Mouse (Mus musculus): ENCODE results near the gene Gm3435. TPM values are rescaled to one million over a fixed set of nuclear protein-coding genes. Genes with fewer than 3 reads are reported as not detected.
A peak's percentile ranks its signal among the peaks of the same experiment; 100 is the strongest.
"Not testable (repeated sequence)": the region's sequence is repeated elsewhere in the genome, so short reads cannot be mapped to it uniquely, and the experiment has no call there.

The Gm3435 gene
- polyA plus RNA-seq, 1 experiment from 2014 or later, result 4.5 TPM

GRCm38 (mm10) chr17:15024502-15025193 lies 14.7 kb downstream of the Gm3435 start:
- H3K27ac ChIP-seq (ENCODE audit: low read depth); H3K9me3 ChIP-seq (ENCODE audit: control insufficient read depth, low read length); DNase-seq (ENCODE audit: low spot score); H3K36me3 ChIP-seq (ENCODE audit: control insufficient read depth, insufficient read depth, low read length); H3K9ac ChIP-seq (ENCODE audit: low read length); H3K27me3 ChIP-seq (replicated peaks; ENCODE audit: control insufficient read depth, insufficient read depth, low read length); H3K4me2 ChIP-seq (ENCODE audit: low read length); H3K4me1 ChIP-seq (replicated peaks; ENCODE audit: control insufficient read depth, insufficient read depth, low read length); H3K4me3 ChIP-seq (ENCODE audit: low read depth, low read length): not testable (repeated sequence)
- WGBS, result no CpG with 5 or more reads among the region's 48 CpGs
- peak; percentile 92 for ATAC-seq (replicated peaks; ENCODE audit: low FRiP score, low TSS enrichment, low read depth)

DNA sequence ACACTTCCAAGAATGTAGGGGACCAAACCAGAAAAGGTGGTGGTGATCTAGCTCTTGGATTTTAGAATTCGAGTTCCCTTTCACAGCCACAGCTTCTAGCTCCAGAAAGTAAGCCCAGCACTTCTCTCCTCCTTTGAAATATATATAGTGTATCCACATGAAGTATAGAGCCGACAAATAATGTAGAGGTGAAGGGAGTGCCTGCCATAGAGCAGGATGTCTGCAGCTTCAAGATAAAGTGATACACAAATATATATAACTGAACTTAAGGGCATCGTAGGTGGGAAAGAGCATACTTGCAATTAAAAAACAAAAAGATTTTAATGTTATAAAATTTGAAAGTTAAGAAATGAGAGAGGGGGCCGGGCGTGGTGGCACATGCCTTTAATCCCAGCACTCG lies 15.5 kb downstream of the Gm3435 start:
- not testable (repeated sequence) for H3K27me3 ChIP-seq (replicated peaks; ENCODE audit: control insufficient read depth, insufficient read depth, low read length); H3K9ac ChIP-seq (ENCODE audit: low read length); H3K36me3 ChIP-seq (ENCODE audit: control insufficient read depth, insufficient read depth, low read length); H3K27ac ChIP-seq (ENCODE audit: low read depth); H3K4me2 ChIP-seq (ENCODE audit: low read length); ATAC-seq (replicated peaks; ENCODE audit: low FRiP score, low TSS enrichment, low read depth); H3K9me3 ChIP-seq (ENCODE audit: control insufficient read depth, low read length); H3K4me3 ChIP-seq (ENCODE audit: low read depth, low read length); H3K4me1 ChIP-seq (replicated peaks; ENCODE audit: control insufficient read depth, insufficient read depth, low read length); DNase-seq (ENCODE audit: low spot score)
- WGBS, result no CpG with 5 or more reads among the region's 6 CpGs

GRCm38 (mm10) chr17:15031414-15031813 lies 21.4 kb downstream of the Gm3435 start:
- not testable (repeated sequence) for DNase-seq (ENCODE audit: low spot score); H3K4me3 ChIP-seq (ENCODE audit: low read depth, low read length); H3K9ac ChIP-seq (ENCODE audit: low read length); H3K27ac ChIP-seq (ENCODE audit: low read depth); H3K9me3 ChIP-seq (ENCODE audit: control insufficient read depth, low read length); ATAC-seq (replicated peaks; ENCODE audit: low FRiP score, low TSS enrichment, low read depth); H3K27me3 ChIP-seq (replicated peaks; ENCODE audit: control insufficient read depth, insufficient read depth, low read length); H3K4me1 ChIP-seq (replicated peaks; ENCODE audit: control insufficient read depth, insufficient read depth, low read length); H3K4me2 ChIP-seq (ENCODE audit: low read length); H3K36me3 ChIP-seq (ENCODE audit: control insufficient read depth, insufficient read depth, low read length)
- WGBS, result no CpG with 5 or more reads among the region's 4 CpGs

- H3K4me2 ChIP-seq (ENCODE audit: low read length); H3K27me3 ChIP-seq (replicated peaks; ENCODE audit: control insufficient read depth, insufficient read depth, low read length); H3K4me3 ChIP-seq (ENCODE audit: low read depth, low read length); H3K27ac ChIP-seq (ENCODE audit: low read depth); H3K36me3 ChIP-seq (ENCODE audit: control insufficient read depth, insufficient read depth, low read length); DNase-seq (ENCODE audit: low spot score); H3K4me1 ChIP-seq (replicated peaks; ENCODE audit: control insufficient read depth, insufficient read depth, low read length); H3K9ac ChIP-seq (ENCODE audit: low read length); H3K9me3 ChIP-seq (ENCODE audit: control insufficient read depth, low read length): not testable (repeated sequence)
- no CpG with 5 or more reads among the region's 3 CpGs for WGBS
- peak; percentile 34; the same call in 1 of the 2 replicates for ATAC-seq (replicated peaks; ENCODE audit: low FRiP score, low TSS enrichment, low read depth)
Observed at GRCm38 (mm10) chr17:15040455-15040854, 30.5 kb downstream of the Gm3435 start.

- ATAC-seq (replicated peaks; ENCODE audit: low FRiP score, low TSS enrichment, low read depth), result peak; percentile 97
- DNase-seq (ENCODE audit: low spot score); H3K36me3 ChIP-seq (ENCODE audit: control insufficient read depth, insufficient read depth, low read length); H3K9ac ChIP-seq (ENCODE audit: low read length); H3K4me1 ChIP-seq (replicated peaks; ENCODE audit: control insufficient read depth, insufficient read depth, low read length); H3K4me2 ChIP-seq (ENCODE audit: low read length); H3K27me3 ChIP-seq (replicated peaks; ENCODE audit: control insufficient read depth, insufficient read depth, low read length); H3K4me3 ChIP-seq (ENCODE audit: low read depth, low read length); H3K27ac ChIP-seq (ENCODE audit: low read depth); H3K9me3 ChIP-seq (ENCODE audit: control insufficient read depth, low read length): not testable (repeated sequence)
- WGBS, result 0% methylated on average over 13 of the region's 56 CpGs
Observed at GRCm38 (mm10) chr17:15041175-15041729, 31.3 kb downstream of the Gm3435 start, which contains the start of the genes Ermard, Tcte3 and Gm3448. TSS of gene Ermard (plus strand) at chr17:15041208. TSS of gene Tcte3 (minus strand) at chr17:15041488. TSS of gene Gm3448 (minus strand) at chr17:15041537.

- H3K9ac ChIP-seq (ENCODE audit: low read length); H3K4me3 ChIP-seq (ENCODE audit: low read depth, low read length); H3K27ac ChIP-seq (ENCODE audit: low read depth); H3K4me1 ChIP-seq (replicated peaks; ENCODE audit: control insufficient read depth, insufficient read depth, low read length); H3K36me3 ChIP-seq (ENCODE audit: control insufficient read depth, insufficient read depth, low read length); DNase-seq (ENCODE audit: low spot score); H3K27me3 ChIP-seq (replicated peaks; ENCODE audit: control insufficient read depth, insufficient read depth, low read length); H3K4me2 ChIP-seq (ENCODE audit: low read length); H3K9me3 ChIP-seq (ENCODE audit: control insufficient read depth, low read length); ATAC-seq (replicated peaks; ENCODE audit: low FRiP score, low TSS enrichment, low read depth): not testable (repeated sequence)
- WGBS, result no CpG with 5 or more reads among the region's 1 CpGs
Observed at GRCm38 (mm10) chr17:15050338-15050737, 40.4 kb downstream of the Gm3435 start.

- not testable (repeated sequence) for H3K27me3 ChIP-seq (replicated peaks; ENCODE audit: control insufficient read depth, insufficient read depth, low read length); DNase-seq (ENCODE audit: low spot score); H3K9me3 ChIP-seq (ENCODE audit: control insufficient read depth, low read length); H3K4me3 ChIP-seq (ENCODE audit: low read depth, low read length); ATAC-seq (replicated peaks; ENCODE audit: low FRiP score, low TSS enrichment, low read depth); H3K4me2 ChIP-seq (ENCODE audit: low read length); H3K4me1 ChIP-seq (replicated peaks; ENCODE audit: control insufficient read depth, insufficient read depth, low read length); H3K27ac ChIP-seq (ENCODE audit: low read depth); H3K9ac ChIP-seq (ENCODE audit: low read length)
- WGBS, result 83% methylated on average over 1 of the region's 1 CpGs
- H3K36me3 ChIP-seq (ENCODE audit: control insufficient read depth, insufficient read depth, low read length), result peaks cover 17% of the 10 kb centered on the region; the same call in 1 of the 2 replicates
Observed at GRCm38 (mm10) chr17:15052766-15053165, 42.8 kb downstream of the Gm3435 start.

GRCm38 (mm10) chr17:15053183-15053828 lies 43.3 kb downstream of the Gm3435 start:
- 91% methylated on average over 5 of the region's 8 CpGs for WGBS
- not testable (repeated sequence) for DNase-seq (ENCODE audit: low spot score); H3K4me1 ChIP-seq (replicated peaks; ENCODE audit: control insufficient read depth, insufficient read depth, low read length); H3K27me3 ChIP-seq (replicated peaks; ENCODE audit: control insufficient read depth, insufficient read depth, low read length); H3K9me3 ChIP-seq (ENCODE audit: control insufficient read depth, low read length); H3K9ac ChIP-seq (ENCODE audit: low read length); ATAC-seq (replicated peaks; ENCODE audit: low FRiP score, low TSS enrichment, low read depth); H3K4me2 ChIP-seq (ENCODE audit: low read length); H3K4me3 ChIP-seq (ENCODE audit: low read depth, low read length); H3K27ac ChIP-seq (ENCODE audit: low read depth)
- H3K36me3 ChIP-seq (ENCODE audit: control insufficient read depth, insufficient read depth, low read length), result peaks cover 19% of the 10 kb centered on the region; the same call in 1 of the 2 replicates
